Mouse (Mus musculus) CH12.LX (cell line): ENCODE data around the gene Mesp2.

Experiments
- CHD2 ChIP-seq: IDR thresholded peaks from 2 replicates; pipeline ENCODE4 v1.6.1; 2011; ENCODE audit warnings: low read length, improper control_type of control experiment
- CTCF ChIP-seq, 2 experiments: IDR thresholded peaks in 1 of 2; conservative IDR thresholded peaks in 1 of 2; 2 replicates each; pipeline ENCODE4 v1.5.1; 2011 to 2012; ENCODE audit warnings: low read depth in 2 of 2, low read length in 2 of 2, improper control_type of control experiment in 1 of 2, inconsistent platforms in 1 of 2, mild to moderate bottlenecking in 1 of 2, moderate library complexity in 1 of 2
- EP300 ChIP-seq: IDR thresholded peaks from 2 replicates; pipeline ENCODE4 v1.6.1; 2011; ENCODE audit warnings: low read length, improper control_type of control experiment
- KAT2A ChIP-seq: IDR thresholded peaks from 2 replicates; pipeline ENCODE4 v1.6.1; 2012; ENCODE audit warnings: low read length, improper control_type of control experiment, inconsistent platforms; ENCODE audit not compliant: insufficient replicate concordance
- MAFK ChIP-seq: IDR thresholded peaks from 2 replicates; pipeline ENCODE4 v1.6.1; 2011; ENCODE audit warnings: low read length, improper control_type of control experiment; ENCODE audit not compliant: insufficient replicate concordance
- MXI1 ChIP-seq: IDR thresholded peaks from 2 replicates; pipeline ENCODE4 v1.6.1; 2011; ENCODE audit warnings: mild to moderate bottlenecking, low read depth, low read length, improper control_type of control experiment
- MYC ChIP-seq: IDR thresholded peaks from 2 replicates; pipeline ENCODE4 v1.6.1; 2011; ENCODE audit warnings: low read depth, mild to moderate bottlenecking, improper control_type of control experiment, low read length
- POLR2A ChIP-seq: IDR thresholded peaks from 2 replicates; pipeline ENCODE4 v1.6.1; 2011; ENCODE audit warnings: low read depth, mild to moderate bottlenecking, improper control_type of control experiment, low read length
- SIN3A ChIP-seq: IDR thresholded peaks from 2 replicates; pipeline ENCODE4 v1.6.1; 2012; ENCODE audit warnings: low read length, improper control_type of control experiment, inconsistent platforms
- UBTF ChIP-seq: IDR thresholded peaks from 2 replicates; pipeline ENCODE4 v1.6.1; 2012; ENCODE audit warnings: low read depth, mild to moderate bottlenecking, inconsistent platforms, low read length, improper control_type of control experiment, moderate library complexity
- ZNF384 ChIP-seq: IDR thresholded peaks from 2 replicates; pipeline ENCODE4 v1.6.1; 2012; ENCODE audit warnings: low read depth, low read length, improper control_type of control experiment, inconsistent platforms

- TF ChIP-seq UBTF (no peak), CTCF (conservative IDR thresholded peaks at IDR 0.05 in 1 of 2, IDR thresholded peaks at IDR 0.05 in 1 of 2; ENCODE audit: low read depth in 2 of 2, low read length in 2 of 2) (no peak), MXI1 (no peak), CHD2 (no peak), KAT2A (no peak), ZNF384 (no peak), MAFK (no peak), EP300 (no peak), SIN3A (no peak), POLR2A (no peak), MYC (no peak)
Observed at GRCm38 (mm10) chr7:79847456-79848451, 37.2 kb downstream of the Mesp2 start.
